Mouse (Mus musculus) heart, embryonic 10.5 days (tissue): Measurements from ENCODE around the gene Olfr1320. TPM values are rescaled to one million over a fixed set of nuclear protein-coding genes. Genes with fewer than 3 reads are reported as not detected.
"Not testable (repeated sequence)": the region's sequence is repeated elsewhere in the genome, so short reads cannot be mapped to it uniquely, and the experiment has no call there.

ENCODE experiments used
- DNase-seq: peaks from one replicate; pipeline ENCODE4 v3.0.0-alpha.2; 2017; ENCODE audit warnings: low spot score
- H3K27ac ChIP-seq: fragments of 300-500 bp; sonication (generic); 2 replicates; pipeline ENCODE4 v1.5.1; 2016; ENCODE audit warnings: mild to moderate bottlenecking
- H3K27me3 ChIP-seq: fragments of 300-500 bp; sonication (generic); 2 replicates; pipeline ENCODE4 v1.6.1; 2016; ENCODE audit warnings: mild to moderate bottlenecking; ENCODE audit not compliant: poor library complexity, insufficient read depth, severe bottlenecking
- H3K36me3 ChIP-seq: fragments of 300-500 bp; sonication (generic); 2 replicates; pipeline ENCODE4 v1.6.1; 2016; ENCODE audit warnings: mild to moderate bottlenecking, moderate library complexity
- H3K4me1 ChIP-seq: fragments of 300-500 bp; sonication (generic); 2 replicates; pipeline ENCODE4 v1.6.1; 2016; ENCODE audit warnings: mild to moderate bottlenecking
- H3K4me3 ChIP-seq: fragments of 300-500 bp; sonication (generic); 2 replicates; pipeline ENCODE4 v1.5.1; 2016; ENCODE audit warnings: mild to moderate bottlenecking, moderate library complexity
- H3K9me3 ChIP-seq: fragments of 300-500 bp; sonication (generic); 2 replicates; pipeline ENCODE4 v1.6.1; 2016; ENCODE audit warnings: mild to moderate bottlenecking, moderate library complexity
- WGBS: fragments of 180-500 bp; shearing (Covaris S2); methylation state at CpG from one replicate; pipeline ENCODE4 v1.1.7; 2016; 5-methylcytosine and 5-hydroxymethylcytosine counted together
- polyA plus RNA-seq: library from polyadenylated mRNA; unstranded; fragments of >200 nt; fragmentation: Nextera tagmentation; extraction: Ambion mirVana; gene quantifications from 2 replicates; pipeline ENCODE4 v1.2.1, GENCODE M21; 2016

Gene Olfr1320
- not detected in 2 replicates for polyA plus RNA-seq

- DNase-seq, result no peak
- no peak within 1 kb of the TSS for H3K27ac ChIP-seq
- no peaks in the 10 kb centered on the region for H3K4me1 ChIP-seq
- WGBS, result 78% methylated on average over 1 of the region's 1 CpGs
- H3K4me3 ChIP-seq, result no peak within 1 kb of the TSS
- no peaks in the 10 kb centered on the region for H3K9me3 ChIP-seq
- no peaks in the 10 kb centered on the region for H3K27me3 ChIP-seq
- H3K36me3 ChIP-seq, result no peaks in the 10 kb centered on the region
Measured at GRCm38 (mm10) chrX:49672033-49672432, at the start of gene Olfr1320. Gene Olfr1320, plus strand, starts transcription at chrX:49672333.

- DNase-seq, result no peak
- no peaks in the 10 kb centered on the region for H3K9me3 ChIP-seq
- H3K4me3 ChIP-seq, result no peak overlapping the region
- H3K4me1 ChIP-seq, result no peaks in the 10 kb centered on the region
- H3K27ac ChIP-seq, result no peak overlapping the region
- no peaks in the 10 kb centered on the region for H3K36me3 ChIP-seq
- H3K27me3 ChIP-seq, result no peaks in the 10 kb centered on the region
Measured at GRCm38 (mm10) chrX:49627566-49627965, 44.6 kb upstream of the Olfr1320 start.

- no peaks in the 10 kb centered on the region for H3K9me3 ChIP-seq
- DNase-seq, result no peak
- H3K4me3 ChIP-seq, result no peak overlapping the region
- H3K4me1 ChIP-seq, result no peaks in the 10 kb centered on the region
- no peaks in the 10 kb centered on the region for H3K27me3 ChIP-seq
- no peak overlapping the region for H3K27ac ChIP-seq
- H3K36me3 ChIP-seq, result no peaks in the 10 kb centered on the region
- 68% methylated on average over 2 of the region's 2 CpGs for WGBS
Measured at GRCm38 (mm10) chrX:49631195-49631594, 40.9 kb upstream of the Olfr1320 start.

GRCm38 (mm10) chrX:49660781-49661180, 11.4 kb upstream of the Olfr1320 start:
- H3K4me3 ChIP-seq, H3K36me3 ChIP-seq, H3K27me3 ChIP-seq, H3K9me3 ChIP-seq, H3K4me1 ChIP-seq, H3K27ac ChIP-seq, DNase-seq: not testable (repeated sequence)
- 79% methylated on average over 27 of the region's 29 CpGs for WGBS

Other genes with a start within 250 kb of the Olfr1320 start
- 0.78 and 1.5 TPM in 2 replicates for gene Arhgap36, start 208.4 kb upstream of the Olfr1320 start, polyA plus RNA-seq
- not detected in 2 replicates for gene Olfr1321, start 62.7 kb downstream of the Olfr1320 start, polyA plus RNA-seq
- 2.3 and 10.9 TPM in 2 replicates for gene Igsf1, start 125.4 kb downstream of the Olfr1320 start, polyA plus RNA-seq
- not detected in 2 replicates for gene Olfr1322, start 219.2 kb downstream of the Olfr1320 start, polyA plus RNA-seq